Mouse (Mus musculus) cerebellum, postnatal 25 days (tissue): ENCODE data around the gene Tmem104.
A peak's percentile ranks its signal among the peaks of the same experiment; 100 is the strongest.

Source experiments
- DNase-seq, 2 experiments: peaks; one replicate each; pipeline ENCODE4 v3.0.0; 2021; ENCODE audit warnings: mixed read lengths in 2 of 2

Gene Tmem104

GRCm38 (mm10) chr11:115202756-115203155, 15.5 kb downstream of the Tmem104 start:
- DNase-seq = peak in 1 of 2 experiments; percentile 85

GRCm38 (mm10) chr11:115208126-115208525, 20.8 kb downstream of the Tmem104 start:
- peak; percentile 73 to 74 for DNase-seq

- peak; percentile 69 to 74 for DNase-seq
These were observed 21.8 kb downstream of the Tmem104 start for GRCm38 (mm10) chr11:115208776-115209732.

- peak; percentile 41 to 44 for DNase-seq
These were observed 22.7 kb downstream of the Tmem104 start for GRCm38 (mm10) chr11:115209958-115210357.

DNA sequence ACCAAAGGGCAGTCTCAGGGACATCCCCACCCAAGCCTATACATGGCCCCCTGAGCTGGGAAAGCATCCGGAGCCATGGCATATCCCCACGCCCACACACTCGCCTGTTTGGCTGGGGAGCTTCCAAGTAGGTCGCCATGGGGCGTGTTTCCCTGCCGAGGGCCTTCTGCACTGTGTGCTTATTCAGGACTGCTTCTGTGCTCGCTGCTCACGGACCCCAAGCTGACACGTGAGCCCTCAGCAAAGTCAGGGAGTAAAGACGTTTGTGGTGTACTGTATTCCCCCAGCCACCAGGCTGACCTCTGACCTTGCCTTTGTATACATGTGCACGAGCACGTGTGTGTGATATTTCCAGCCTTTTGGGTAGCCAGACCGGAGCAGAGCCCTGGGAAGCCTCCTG, 24.8 kb downstream of the Tmem104 start:
- peak; percentile 87 to 89 for DNase-seq

GRCm38 (mm10) chr11:115215123-115215522, 27.8 kb downstream of the Tmem104 start:
- DNase-seq = peak; percentile 47 to 48

- peak; percentile 97 for DNase-seq
These were observed 30.4 kb downstream of the Tmem104 start for GRCm38 (mm10) chr11:115217439-115218410.

DNA sequence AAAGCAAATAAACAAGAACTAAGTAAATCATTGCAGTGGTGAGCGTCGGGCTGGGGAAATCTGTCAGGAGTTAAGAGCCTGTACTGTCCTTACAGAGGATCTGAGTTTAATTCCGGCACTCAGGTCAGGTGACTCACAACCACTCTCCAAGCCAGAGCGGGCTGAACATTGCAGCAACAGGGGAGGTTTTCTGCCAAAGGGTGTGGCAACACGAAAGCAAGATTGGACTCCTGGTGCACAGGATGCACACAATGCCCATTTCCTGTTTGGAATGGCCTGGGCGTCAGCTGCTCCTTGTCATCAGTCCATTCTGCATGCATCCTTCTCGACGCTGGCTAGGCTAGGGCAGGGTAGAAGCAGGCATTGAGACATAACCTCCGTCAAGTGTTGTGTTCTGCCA, 32.0 kb downstream of the Tmem104 start:
- DNase-seq = peak; percentile 67 to 70

GRCm38 (mm10) chr11:115219685-115220084, 32.4 kb downstream of the Tmem104 start:
- no peak for DNase-seq

- DNase-seq = no peak
These were observed 34.8 kb downstream of the Tmem104 start for GRCm38 (mm10) chr11:115222077-115222476.

GRCm38 (mm10) chr11:115222570-115222969, 35.3 kb downstream of the Tmem104 start:
- DNase-seq = no peak

GRCm38 (mm10) chr11:115223451-115223850, 36.2 kb downstream of the Tmem104 start:
- peak; percentile 67 to 68 for DNase-seq

GRCm38 (mm10) chr11:115223877-115224276, 36.6 kb downstream of the Tmem104 start:
- no peak for DNase-seq

DNA sequence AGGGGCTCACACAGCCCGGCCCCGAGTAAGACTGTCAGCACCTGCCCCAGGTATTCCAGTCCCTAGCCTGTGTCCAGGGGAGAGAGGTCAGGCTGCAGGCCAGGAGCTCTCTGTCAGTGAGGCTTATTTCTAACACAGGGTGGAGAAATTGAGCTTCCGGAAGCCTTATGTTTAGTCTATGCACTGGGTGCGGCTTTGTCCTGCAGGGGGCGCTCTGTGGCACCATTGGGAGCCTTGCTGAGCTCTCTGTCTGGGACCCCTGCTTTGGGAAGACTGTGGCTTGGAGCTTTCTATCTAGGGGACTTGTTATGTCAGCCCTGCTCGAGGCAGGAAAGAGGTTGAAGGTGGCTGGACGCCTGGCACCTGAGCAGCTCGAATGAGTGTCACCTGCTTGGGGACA, 37.6 kb downstream of the Tmem104 start:
- peak; percentile 74 to 84 for DNase-seq

GRCm38 (mm10) chr11:115225301-115225700, 38.0 kb downstream of the Tmem104 start:
- DNase-seq = no peak

DNA sequence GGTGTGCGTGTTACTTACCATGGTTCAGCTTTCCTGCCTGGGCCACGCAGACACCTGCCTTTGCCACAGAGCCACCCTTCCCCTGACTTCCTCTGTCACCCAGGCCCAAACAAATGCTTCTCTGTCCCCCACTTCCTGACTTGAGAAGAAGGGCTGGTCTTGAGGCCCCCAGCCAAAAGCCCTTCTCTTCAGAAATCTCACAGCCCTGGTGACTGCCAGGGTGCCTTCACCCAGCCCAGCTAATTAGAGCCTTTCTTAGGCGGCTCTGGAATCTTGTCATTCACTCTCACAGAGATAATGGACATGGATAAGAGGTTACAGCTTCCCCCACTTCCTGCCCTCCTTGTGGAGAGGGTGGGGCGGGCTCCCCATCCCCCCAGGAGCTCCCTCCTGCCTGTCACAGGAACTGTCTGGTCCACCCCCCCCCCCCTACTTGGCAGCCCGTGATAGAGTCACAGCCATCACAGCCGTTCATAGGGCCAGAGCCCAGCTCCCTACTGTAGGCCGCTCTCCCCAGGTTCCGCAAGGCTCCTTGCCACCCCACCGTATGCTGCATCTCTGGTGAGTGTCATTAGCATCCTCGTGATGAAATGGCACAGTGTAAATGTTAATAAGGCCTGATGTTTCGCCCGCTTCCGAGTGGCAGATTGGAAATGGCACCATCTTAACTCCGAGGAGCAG, 39.7 kb downstream of the Tmem104 start:
- peak; percentile 72 to 73 for DNase-seq

GRCm38 (mm10) chr11:115227640-115228039, 40.4 kb downstream of the Tmem104 start:
- peak in 1 of 2 experiments; percentile 63 for DNase-seq

DNA sequence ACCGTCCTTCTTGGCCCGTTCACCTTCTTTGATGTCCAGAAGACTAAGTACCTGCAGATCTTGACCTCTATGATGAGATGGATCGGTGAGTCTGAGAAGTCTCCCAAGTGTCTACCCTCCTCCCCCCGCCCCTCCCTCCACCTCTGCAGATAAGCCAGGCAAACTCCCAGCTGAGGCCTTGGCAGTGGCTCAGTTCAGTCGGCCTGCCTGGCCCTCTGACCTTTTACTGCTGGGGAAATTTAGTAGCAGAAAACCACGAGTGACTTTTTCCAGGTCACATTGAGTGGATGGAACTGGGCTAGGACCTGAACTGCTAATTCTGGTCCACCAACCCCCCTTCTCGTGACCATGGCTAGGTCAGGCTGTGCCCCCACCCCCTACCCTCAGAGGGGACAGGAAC, 41.1 kb downstream of the Tmem104 start:
- DNase-seq = no peak

- DNase-seq = no peak
These were observed 42.0 kb downstream of the Tmem104 start for GRCm38 (mm10) chr11:115229021-115229930.

GRCm38 (mm10) chr11:115231168-115231915, 44.1 kb downstream of the Tmem104 start:
- no peak for DNase-seq

GRCm38 (mm10) chr11:115231924-115232323, 44.6 kb downstream of the Tmem104 start:
- no peak for DNase-seq
